Mouse (Mus musculus) embryonic facial prominence, embryonic 13.5 days (tissue): ENCODE data around the gene Phykpl. TPM values are rescaled to one million over a fixed set of nuclear protein-coding genes. Genes with fewer than 3 reads are reported as not detected.
A peak's percentile ranks its signal among the peaks of the same experiment; 100 is the strongest.

Source experiments
- ATAC-seq: fragments of 200-750 bp; cut with Nextera tagmentation; 2 replicates; pipeline ENCODE4 v1.8.0; 2017; ENCODE audit warnings: low read depth; ENCODE audit not compliant: insufficient number of reproducible peaks, insufficient read depth, low FRiP score, low TSS enrichment
- H3K27ac ChIP-seq: fragments of 300-500 bp; sonication (generic); 2 replicates; pipeline ENCODE4 v1.5.1; 2015; ENCODE audit warnings: moderate library complexity, mild to moderate bottlenecking, inconsistent platforms
- H3K27me3 ChIP-seq: fragments of 300-500 bp; sonication (generic); 2 replicates; pipeline ENCODE4 v1.6.1; 2015; ENCODE audit warnings: mild to moderate bottlenecking, inconsistent platforms
- H3K36me3 ChIP-seq: fragments of 300-500 bp; sonication (generic); 2 replicates; pipeline ENCODE4 v1.6.1; 2015; ENCODE audit warnings: mild to moderate bottlenecking, inconsistent platforms
- H3K4me1 ChIP-seq: fragments of 300-500 bp; sonication (generic); 2 replicates; pipeline ENCODE4 v1.6.1; 2015; ENCODE audit warnings: inconsistent platforms
- H3K4me2 ChIP-seq: fragments of 300-500 bp; sonication (generic); 2 replicates; pipeline ENCODE4 v1.6.1; 2015; ENCODE audit warnings: moderate library complexity, mild to moderate bottlenecking, inconsistent platforms
- H3K4me3 ChIP-seq: fragments of 300-500 bp; sonication (generic); 2 replicates; pipeline ENCODE4 v1.5.1; 2015; ENCODE audit warnings: mild to moderate bottlenecking, inconsistent platforms
- H3K9ac ChIP-seq: fragments of 300-500 bp; sonication (generic); 2 replicates; pipeline ENCODE4 v1.6.1; 2015; ENCODE audit warnings: mild to moderate bottlenecking, inconsistent platforms
- H3K9me3 ChIP-seq: fragments of 300-500 bp; sonication (generic); 2 replicates; pipeline ENCODE4 v1.6.1; 2016; ENCODE audit warnings: inconsistent platforms
- WGBS: fragments of 180-500 bp; shearing (Covaris S2); methylation state at CpG from one replicate; pipeline ENCODE4 v1.1.7; 2015; ENCODE audit warnings: mixed read lengths; 5-methylcytosine and 5-hydroxymethylcytosine counted together
- polyA plus RNA-seq: library from polyadenylated mRNA; unstranded; fragments of >200 nt; fragmentation: Nextera tagmentation; extraction: Ambion mirVana; gene quantifications from 2 replicates; pipeline ENCODE4 v1.2.1, GENCODE M21; 2015

The Phykpl gene
- polyA plus RNA-seq, 1 experiment from 2014 or later, result 19.0 TPM

DNA sequence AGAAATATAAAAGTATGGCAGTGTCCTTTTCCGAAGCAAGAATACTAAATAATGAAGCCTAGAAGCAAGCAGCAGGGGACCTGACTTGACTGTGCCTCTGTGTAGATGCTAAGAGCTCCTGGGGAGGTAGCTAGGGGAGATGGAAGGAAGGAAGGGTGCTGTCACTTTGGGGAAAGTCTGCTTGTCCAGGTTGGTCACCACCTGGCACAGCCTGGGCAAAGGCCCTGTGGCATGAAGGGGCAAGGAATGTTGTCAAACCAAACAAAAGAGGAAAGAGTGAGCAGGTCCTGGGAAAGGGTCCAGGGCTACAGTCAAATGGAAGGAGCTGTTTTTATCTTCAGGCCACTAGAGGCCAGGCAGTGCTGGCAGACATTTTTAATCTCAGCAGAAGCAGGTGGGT is 2.5 kb downstream of the Phykpl start:
- Histone ChIP-seq H3K4me1 (peaks cover 25% of the 10 kb centered on the region), H3K9ac (no peak overlapping the region), H3K36me3 (peaks cover 58% of the 10 kb centered on the region), H3K27ac (no peak overlapping the region), H3K4me2 (no peak overlapping the region), H3K27me3 (no peaks in the 10 kb centered on the region), H3K4me3 (no peak overlapping the region), H3K9me3 (no peaks in the 10 kb centered on the region)
- no peak for ATAC-seq
- WGBS, result 91% methylated on average over 1 of the region's 1 CpGs

DNA sequence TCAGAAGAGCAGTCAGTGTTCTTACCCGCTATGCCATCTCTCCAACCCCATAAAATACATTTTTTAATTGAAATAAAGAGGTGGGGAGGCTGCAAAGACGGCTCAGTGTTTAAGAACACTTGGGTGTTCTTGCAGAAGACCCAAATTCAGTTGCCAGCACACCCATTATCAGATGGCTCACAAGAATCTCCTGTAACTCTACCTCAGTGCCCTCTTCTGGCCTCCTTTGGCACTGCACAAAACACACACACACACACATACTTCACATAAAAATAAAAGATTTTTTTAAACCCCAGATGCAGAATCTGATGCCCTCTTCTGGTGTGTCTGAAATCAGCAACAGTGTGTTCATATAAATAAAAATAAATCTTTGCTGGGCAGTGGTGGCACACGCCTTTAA is 4.3 kb downstream of the Phykpl start:
- Histone ChIP-seq H3K9me3 (no peaks in the 10 kb centered on the region), H3K4me1 (peaks cover 20% of the 10 kb centered on the region), H3K27me3 (no peaks in the 10 kb centered on the region), H3K27ac (no peak overlapping the region), H3K9ac (no peak overlapping the region), H3K4me2 (no peak overlapping the region), H3K4me3 (no peak overlapping the region), H3K36me3 (peaks cover 76% of the 10 kb centered on the region)
- ATAC-seq, result no peak
- 94% methylated on average over 3 of the region's 3 CpGs for WGBS

DNA sequence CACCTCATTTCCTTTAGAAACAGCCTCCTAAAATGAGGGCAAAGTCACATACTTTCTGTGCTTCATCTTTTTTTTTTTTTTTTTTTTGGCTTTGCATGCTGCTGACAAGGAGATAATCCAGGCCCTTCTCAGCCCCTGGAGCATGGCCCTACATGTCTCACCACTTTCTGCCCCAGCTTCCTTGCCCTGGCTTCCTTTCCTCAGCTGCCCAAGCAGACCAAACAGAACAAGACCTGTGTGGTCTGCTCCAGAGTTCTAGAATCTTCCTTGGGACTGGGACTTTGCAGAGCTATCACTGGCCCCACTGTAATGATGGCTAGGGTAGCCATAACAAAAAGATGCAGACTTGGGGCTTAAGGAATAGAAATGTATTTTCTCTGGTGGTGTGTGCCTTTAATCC is 5.4 kb downstream of the Phykpl start:
- H3K27ac ChIP-seq, result no peak overlapping the region
- ATAC-seq, result no peak
- peaks cover 86% of the 10 kb centered on the region for H3K36me3 ChIP-seq
- H3K9me3 ChIP-seq, result no peaks in the 10 kb centered on the region
- H3K27me3 ChIP-seq, result no peaks in the 10 kb centered on the region
- no peak overlapping the region for H3K9ac ChIP-seq
- H3K4me2 ChIP-seq, result no peak overlapping the region
- peaks cover 14% of the 10 kb centered on the region for H3K4me1 ChIP-seq
- no peak overlapping the region for H3K4me3 ChIP-seq

DNA sequence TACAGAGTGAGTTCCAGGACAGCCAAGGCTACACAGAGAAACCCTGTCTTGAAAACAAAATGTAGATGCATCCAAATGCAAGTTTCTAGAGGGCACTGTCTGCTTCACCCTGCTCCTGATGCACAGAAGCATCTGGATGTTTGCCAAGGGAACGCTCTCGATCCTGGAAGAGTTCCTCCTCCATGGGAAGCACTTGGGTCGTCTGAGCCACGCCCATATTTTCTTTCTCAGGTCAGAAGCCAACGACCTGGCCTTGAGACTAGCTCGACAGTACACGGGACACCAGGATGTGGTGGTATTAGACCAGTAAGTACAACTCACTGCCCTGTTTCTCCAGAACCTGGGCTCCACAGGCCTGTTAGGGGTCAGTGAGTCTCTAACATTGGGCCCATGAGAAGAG is 6.6 kb downstream of the Phykpl start:
- Histone ChIP-seq H3K4me2 (no peak overlapping the region), H3K27me3 (no peaks in the 10 kb centered on the region), H3K9me3 (no peaks in the 10 kb centered on the region), H3K27ac (no peak overlapping the region), H3K9ac (no peak overlapping the region), H3K4me1 (peaks cover 3% of the 10 kb centered on the region; the same call in 1 of the 2 replicates), H3K4me3 (no peak overlapping the region), H3K36me3 (peaks cover 97% of the 10 kb centered on the region)
- ATAC-seq, result no peak
- 77% methylated on average over 7 of the region's 7 CpGs for WGBS

DNA sequence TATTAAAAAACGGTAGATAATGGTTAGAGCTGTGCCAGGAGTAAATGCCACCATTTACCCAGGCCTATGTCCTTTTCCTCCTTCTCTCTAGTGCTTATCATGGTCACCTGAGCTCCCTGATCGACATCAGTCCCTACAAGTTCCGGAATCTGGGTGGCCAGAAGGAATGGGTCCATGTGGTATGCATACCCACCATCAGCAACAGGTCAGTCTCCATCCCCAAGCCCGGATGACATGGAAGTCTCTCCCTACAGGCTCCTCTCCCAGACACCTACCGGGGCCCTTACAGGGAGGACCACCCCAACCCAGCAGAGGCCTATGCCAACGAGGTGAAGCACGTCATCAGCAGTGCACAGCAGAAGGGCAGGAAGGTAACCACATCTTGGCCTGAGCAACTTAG is 7.4 kb downstream of the Phykpl start:
- WGBS, result 87% methylated on average over 7 of the region's 7 CpGs
- H3K27me3 ChIP-seq, result no peaks in the 10 kb centered on the region
- H3K4me1 ChIP-seq, result no peaks in the 10 kb centered on the region; the same call in 1 of the 2 replicates
- H3K9me3 ChIP-seq, result no peaks in the 10 kb centered on the region
- H3K27ac ChIP-seq, result no peak overlapping the region
- peaks cover 97% of the 10 kb centered on the region for H3K36me3 ChIP-seq
- H3K4me3 ChIP-seq, result no peak overlapping the region
- no peak overlapping the region for H3K4me2 ChIP-seq
- no peak overlapping the region for H3K9ac ChIP-seq
- ATAC-seq, result no peak

DNA sequence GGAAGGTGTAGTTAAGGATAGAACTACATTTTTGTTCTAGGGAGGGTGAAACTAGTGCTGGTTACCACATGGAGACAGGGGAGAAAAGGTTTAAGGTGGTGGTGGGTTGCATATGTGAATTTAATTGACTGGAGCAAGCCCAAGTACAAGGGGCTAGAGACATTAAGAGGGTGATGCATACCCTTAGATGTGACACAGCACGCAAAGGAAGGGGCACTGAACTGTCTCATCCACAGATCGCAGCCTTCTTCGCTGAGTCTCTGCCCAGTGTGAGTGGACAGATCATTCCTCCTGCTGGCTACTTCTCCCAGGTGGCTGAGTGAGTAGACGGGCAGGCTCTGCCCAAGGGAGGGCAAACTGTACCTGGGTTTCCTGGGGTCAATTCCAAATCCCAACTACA is 8.8 kb downstream of the Phykpl start:
- Histone ChIP-seq H3K27me3 (no peaks in the 10 kb centered on the region), H3K9me3 (no peaks in the 10 kb centered on the region), H3K36me3 (peaks cover 97% of the 10 kb centered on the region), H3K4me1 (no peaks in the 10 kb centered on the region), H3K4me3 (no peak overlapping the region), H3K4me2 (no peak overlapping the region), H3K9ac (no peak overlapping the region), H3K27ac (no peak overlapping the region)
- no peak for ATAC-seq
- WGBS, result 91% methylated on average over 4 of the region's 4 CpGs

DNA sequence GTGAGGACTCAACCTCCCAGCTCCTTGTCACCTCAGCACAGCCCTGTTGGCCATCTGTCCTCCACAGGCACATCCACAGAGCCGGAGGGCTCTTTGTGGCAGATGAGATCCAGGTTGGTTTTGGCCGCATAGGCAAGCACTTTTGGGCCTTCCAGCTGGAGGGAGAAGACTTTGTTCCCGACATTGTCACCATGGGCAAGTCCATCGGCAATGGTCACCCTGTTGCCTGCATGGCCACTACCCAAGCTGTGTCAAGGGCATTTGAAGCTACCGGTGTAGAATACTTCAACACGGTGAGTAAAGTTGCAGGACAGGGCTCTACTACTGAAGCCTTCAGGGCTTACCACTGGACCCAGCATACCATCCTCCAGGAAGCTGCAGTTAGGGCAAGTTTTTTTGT is 9.3 kb downstream of the Phykpl start:
- Histone ChIP-seq H3K4me3 (no peak overlapping the region), H3K27ac (no peak overlapping the region), H3K4me1 (no peaks in the 10 kb centered on the region), H3K9me3 (no peaks in the 10 kb centered on the region), H3K27me3 (no peaks in the 10 kb centered on the region), H3K4me2 (no peak overlapping the region), H3K9ac (no peak overlapping the region), H3K36me3 (peaks cover 97% of the 10 kb centered on the region)
- ATAC-seq, result no peak
- 89% methylated on average over 6 of the region's 6 CpGs for WGBS

DNA sequence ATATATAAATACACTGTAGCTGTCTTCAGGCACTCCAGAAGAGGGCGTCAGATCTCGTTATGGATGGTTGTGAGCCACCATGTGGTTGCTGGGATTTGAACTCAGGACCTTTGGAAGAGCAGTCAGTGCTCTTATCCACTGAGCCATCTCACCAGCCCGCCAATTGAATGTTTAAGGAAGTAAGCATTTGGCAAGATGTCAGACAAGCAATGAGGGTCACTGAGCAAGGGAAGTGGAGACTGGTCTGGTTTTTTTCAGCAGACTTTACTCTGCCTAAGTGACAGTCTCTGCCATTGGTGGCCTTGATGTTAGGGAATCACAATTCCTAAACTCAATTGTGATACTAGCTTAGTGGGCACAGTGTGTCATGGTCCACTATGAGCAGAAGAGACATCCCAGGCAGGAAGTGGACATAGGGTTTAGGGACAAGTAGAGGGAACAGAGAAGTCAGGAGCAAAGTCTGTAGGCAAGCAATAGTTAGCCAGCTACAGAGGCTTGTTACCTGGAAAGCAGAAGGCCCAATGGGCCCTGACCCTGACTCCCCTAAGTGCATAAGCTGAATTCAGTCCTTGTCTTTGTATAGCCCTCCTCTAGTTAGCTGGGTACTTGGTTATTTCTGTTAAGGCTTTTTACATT is 10.3 kb downstream of the Phykpl start:
- H3K4me1 ChIP-seq, result no peaks in the 10 kb centered on the region; the same call in 1 of the 2 replicates
- WGBS, result 71% methylated on average over 3 of the region's 3 CpGs
- H3K4me2 ChIP-seq, result no peak overlapping the region
- H3K36me3 ChIP-seq, result peaks cover 97% of the 10 kb centered on the region
- no peak for ATAC-seq
- no peak overlapping the region for H3K9ac ChIP-seq
- no peaks in the 10 kb centered on the region for H3K9me3 ChIP-seq
- no peak overlapping the region for H3K4me3 ChIP-seq
- H3K27me3 ChIP-seq, result no peaks in the 10 kb centered on the region
- H3K27ac ChIP-seq, result no peak overlapping the region

DNA sequence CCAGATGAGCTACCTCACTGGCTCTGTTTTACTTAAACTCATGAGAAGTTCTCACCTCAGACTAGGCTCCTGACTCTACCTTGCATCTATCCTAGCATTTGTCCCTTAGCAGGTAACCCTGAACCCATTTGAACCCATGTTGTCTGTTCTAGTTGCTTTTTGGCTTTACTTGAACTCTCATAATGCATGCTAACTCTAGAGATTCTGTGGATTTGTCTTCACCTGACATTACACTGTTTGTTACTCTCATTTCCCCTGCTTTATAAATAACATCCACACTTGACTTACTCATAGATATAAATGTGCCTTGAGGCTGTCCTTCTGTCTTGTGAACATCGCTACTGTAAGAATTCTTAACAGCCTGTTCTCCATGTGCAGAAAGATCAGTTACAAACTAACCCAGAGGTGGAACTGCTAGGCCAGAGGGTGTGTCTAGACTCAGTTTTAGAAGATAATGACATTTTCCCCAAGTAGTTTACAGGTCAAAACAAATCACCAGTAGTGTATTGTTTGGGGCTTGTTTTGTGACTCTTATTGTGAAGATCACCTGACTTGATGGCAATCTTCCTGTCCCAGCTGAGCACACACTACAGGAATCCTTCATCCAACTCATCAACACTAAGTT is 11.0 kb downstream of the Phykpl start:
- ATAC-seq, result no peak
- H3K27ac ChIP-seq, result no peak overlapping the region; the same call in 1 of the 2 replicates
- no peaks in the 10 kb centered on the region for H3K27me3 ChIP-seq
- no peak overlapping the region for H3K4me2 ChIP-seq
- H3K9ac ChIP-seq, result no peak overlapping the region
- H3K4me3 ChIP-seq, result no peak overlapping the region
- WGBS, result 75% methylated on average over 1 of the region's 1 CpGs
- no peaks in the 10 kb centered on the region; the same call in 1 of the 2 replicates for H3K4me1 ChIP-seq
- H3K36me3 ChIP-seq, result peaks cover 98% of the 10 kb centered on the region
- no peaks in the 10 kb centered on the region for H3K9me3 ChIP-seq

DNA sequence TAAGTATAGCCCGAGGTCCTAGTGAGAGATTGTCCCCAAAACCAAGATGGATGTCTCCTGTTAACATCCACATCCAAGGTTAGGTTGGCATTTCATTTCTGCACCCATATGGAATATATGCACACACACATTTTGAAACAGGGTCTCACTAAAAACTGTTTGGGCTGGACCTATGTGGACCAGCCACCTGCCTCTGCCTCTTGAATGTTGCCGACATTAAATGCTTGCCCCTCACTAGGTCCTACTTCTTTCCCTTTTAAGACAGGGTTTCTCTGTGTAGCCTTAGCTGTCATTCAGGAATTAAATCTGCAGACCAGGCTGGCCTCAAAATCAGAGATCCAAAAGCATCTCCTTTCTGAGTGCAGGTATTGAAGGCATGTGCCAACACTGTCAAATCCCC is 13.0 kb downstream of the Phykpl start:
- H3K4me2 ChIP-seq, result no peak overlapping the region
- H3K9ac ChIP-seq, result no peak overlapping the region
- peaks cover 10% of the 10 kb centered on the region for H3K4me1 ChIP-seq
- H3K27me3 ChIP-seq, result no peaks in the 10 kb centered on the region
- no peak overlapping the region for H3K4me3 ChIP-seq
- no peak for ATAC-seq
- H3K27ac ChIP-seq, result 0 out of 2 replicates have a peak overlapping the region, but pooled peaks have one; percentile 1
- peaks cover 98% of the 10 kb centered on the region for H3K36me3 ChIP-seq
- WGBS, result 77% methylated on average over 2 of the region's 2 CpGs
- no peaks in the 10 kb centered on the region for H3K9me3 ChIP-seq

DNA sequence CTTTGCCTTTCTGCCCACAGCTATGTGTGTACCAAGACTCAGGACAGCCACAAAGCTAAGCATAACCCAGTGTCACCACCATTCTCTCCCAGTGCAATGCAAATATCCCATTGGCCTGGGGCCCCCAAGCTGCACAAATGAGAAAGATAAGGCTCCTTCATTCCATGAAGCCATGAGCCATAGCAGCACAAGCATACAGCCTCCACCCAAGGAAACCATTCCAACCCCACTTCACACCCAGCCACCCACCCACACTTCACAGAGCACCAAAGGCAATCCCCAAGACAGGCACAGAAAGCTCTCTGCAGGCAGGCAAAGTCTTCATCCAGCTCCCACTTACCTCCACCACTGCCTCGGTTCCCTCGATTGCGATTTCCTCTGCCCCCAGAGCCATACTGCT is 17.7 kb downstream of the Phykpl start:
- 0 out of 2 replicates have a peak overlapping the region, but pooled peaks have one; percentile 9 for H3K4me2 ChIP-seq
- H3K36me3 ChIP-seq, result peaks cover 81% of the 10 kb centered on the region
- H3K27me3 ChIP-seq, result no peaks in the 10 kb centered on the region
- no peak overlapping the region for H3K27ac ChIP-seq
- H3K4me1 ChIP-seq, result peaks cover 36% of the 10 kb centered on the region
- 93% methylated on average over 3 of the region's 3 CpGs for WGBS
- H3K4me3 ChIP-seq, result no peak overlapping the region
- no peak for ATAC-seq
- peak overlapping the region; percentile 27; the same call in 1 of the 2 replicates for H3K9ac ChIP-seq
- no peaks in the 10 kb centered on the region for H3K9me3 ChIP-seq
